Comparison of ENCODE assay signal across 20 mouse cellular contexts in the genomic region with DNA sequence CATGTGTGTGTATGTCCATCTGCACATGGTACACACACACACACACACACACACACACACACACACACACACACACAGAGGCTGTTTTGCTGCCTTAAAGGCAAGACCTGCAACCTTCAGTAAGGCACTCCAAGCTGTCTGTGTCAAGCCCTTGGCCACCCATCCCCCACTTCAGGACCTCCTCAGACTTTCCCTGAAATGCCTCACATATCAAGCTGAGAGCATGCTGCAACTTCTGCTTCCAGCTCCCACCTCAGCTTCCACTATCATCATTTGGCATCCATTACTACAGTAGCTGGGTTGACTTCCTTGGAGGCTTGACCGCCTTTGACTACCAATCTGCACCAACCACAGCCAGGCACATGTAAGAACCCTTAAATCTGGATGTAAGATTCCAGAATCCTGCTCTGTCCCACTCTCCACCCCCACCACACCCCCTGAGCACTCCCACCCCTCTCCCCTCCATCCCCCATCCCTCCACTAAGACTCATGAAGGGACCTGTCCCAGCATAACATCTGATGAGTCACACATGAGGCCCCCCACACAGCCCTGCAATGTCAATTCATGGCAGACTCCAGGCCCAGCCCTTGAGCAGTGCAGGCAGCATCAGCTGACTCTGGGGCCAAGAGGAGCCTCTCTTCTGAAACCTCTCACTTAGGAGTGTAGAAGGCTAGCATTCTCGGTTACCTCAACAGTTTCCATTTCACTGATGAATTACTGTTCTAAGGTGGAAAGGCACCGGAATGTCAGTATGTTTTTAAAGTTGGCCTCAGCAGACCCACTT.
DNase-seq lines count a peak whose midpoint lies in the region; ATAC-seq and TF ChIP-seq lines count a peak whose summit lies in the region.
"Had no signal": no experiment of that assay in that cellular context is flagged by ENCODE, and none has a peak within 500 bp of the region (broad histone marks: within the 10 kb centered on the region; RNA-seq: fewer than 3 reads in every experiment).

No protein-coding gene starts in this region.

- TF ChIP-seq CTCF in kidney, postnatal 0 days (IDR thresholded peaks at IDR 0.05; ENCODE audit: low read depth): no peak

- H3K4me1 ChIP-seq in forebrain, embryonic 10.5 days: peaks cover 18% of the 10 kb centered on the region
- H3K4me1 ChIP-seq in forebrain, embryonic 16.5 days (replicated peaks; ENCODE audit: control insufficient read depth, insufficient read depth, low read length): no peaks in the 10 kb centered on the region
- H3K4me1 ChIP-seq in heart, embryonic 10.5 days: peaks cover 9% of the 10 kb centered on the region
- peaks cover 10% of the 10 kb centered on the region; the same call in 1 of the 2 replicates for H3K4me1 ChIP-seq in kidney, postnatal 0 days (replicated peaks; ENCODE audit: insufficient read depth, low read length)
- H3K4me1 ChIP-seq: forebrain, embryonic 12.5 days had no signal

- 90% methylated on average over 3 of the region's 3 CpGs for WGBS in forebrain, embryonic 10.5 days
- WGBS in forebrain, embryonic 16.5 days: 94% methylated on average over 3 of the region's 3 CpGs
- 80% methylated on average over 3 of the region's 3 CpGs for WGBS in heart, embryonic 10.5 days
- WGBS in kidney, postnatal 0 days: 66% methylated on average over 3 of the region's 3 CpGs

- no peaks in the 10 kb centered on the region for H3K27me3 ChIP-seq in forebrain, embryonic 10.5 days (ENCODE audit: poor library complexity, severe bottlenecking)
- no peaks in the 10 kb centered on the region for H3K27me3 ChIP-seq in forebrain, embryonic 16.5 days (replicated peaks; ENCODE audit: control insufficient read depth, insufficient read depth, low read length)
- H3K27me3 ChIP-seq in heart, embryonic 10.5 days (ENCODE audit: insufficient read depth, poor library complexity, severe bottlenecking): peaks cover 13% of the 10 kb centered on the region; the same call in 1 of the 2 replicates
- H3K27me3 ChIP-seq in kidney, postnatal 0 days (ENCODE audit: insufficient read depth, low read length): no peaks in the 10 kb centered on the region
- H3K27me3 ChIP-seq: CH12.LX; embryonic facial prominence, embryonic 12.5 days; forebrain, embryonic 12.5 days had no signal

- no peaks in the 10 kb centered on the region for H3K36me3 ChIP-seq in forebrain, embryonic 10.5 days (replicated peaks)
- H3K36me3 ChIP-seq in forebrain, embryonic 16.5 days (ENCODE audit: control insufficient read depth, insufficient read depth): no peaks in the 10 kb centered on the region
- H3K36me3 ChIP-seq in heart, embryonic 10.5 days: no peaks in the 10 kb centered on the region
- no peaks in the 10 kb centered on the region for H3K36me3 ChIP-seq in kidney, postnatal 0 days (ENCODE audit: insufficient read depth, low read length)
- H3K36me3 ChIP-seq: embryonic facial prominence, embryonic 10.5 days; embryonic facial prominence, embryonic 12.5 days; forebrain, embryonic 12.5 days; G1E had no signal

- H3K4me2 ChIP-seq in forebrain, embryonic 16.5 days (ENCODE audit: low read length): no peak overlapping the region
- H3K4me2 ChIP-seq in kidney, postnatal 0 days (ENCODE audit: low read length): no peak overlapping the region
- H3K4me2 ChIP-seq: embryonic facial prominence, embryonic 12.5 days; forebrain, embryonic 12.5 days had no signal

- intact Hi-C loops in heart, postnatal 10 days (cut with DNase I): no loop called here

- H3K4me3 ChIP-seq in forebrain, embryonic 10.5 days: no peak overlapping the region
- no peak overlapping the region for H3K4me3 ChIP-seq in forebrain, embryonic 16.5 days (replicated peaks; ENCODE audit: low read length)
- H3K4me3 ChIP-seq in heart, embryonic 10.5 days: no peak overlapping the region
- no peak overlapping the region for H3K4me3 ChIP-seq in kidney, postnatal 0 days (replicated peaks; ENCODE audit: low read depth, low read length)
- H3K4me3 ChIP-seq: embryonic facial prominence, embryonic 10.5 days; embryonic facial prominence, embryonic 12.5 days; forebrain, embryonic 12.5 days had no signal

- H3K9me3 ChIP-seq in forebrain, embryonic 10.5 days: 0 out of 2 replicates have a peak, but pooled peaks cover 3% of the 10 kb centered on the region
- no peaks in the 10 kb centered on the region for H3K9me3 ChIP-seq in forebrain, embryonic 16.5 days (ENCODE audit: control insufficient read depth, low read length)
- no peaks in the 10 kb centered on the region for H3K9me3 ChIP-seq in heart, embryonic 10.5 days
- H3K9me3 ChIP-seq in kidney, postnatal 0 days (replicated peaks; ENCODE audit: low read length): no peaks in the 10 kb centered on the region
- H3K9me3 ChIP-seq: embryonic facial prominence, embryonic 10.5 days; embryonic facial prominence, embryonic 12.5 days; forebrain, embryonic 12.5 days had no signal

- H3K27ac ChIP-seq in forebrain, embryonic 10.5 days: 0 out of 2 replicates have a peak overlapping the region, but pooled peaks have one; percentile 25
- H3K27ac ChIP-seq in forebrain, embryonic 16.5 days (ENCODE audit: low read length): no peak overlapping the region
- H3K27ac ChIP-seq in heart, embryonic 10.5 days: no peak overlapping the region
- peak overlapping the region; percentile 19 for H3K27ac ChIP-seq in kidney, postnatal 0 days
- H3K27ac ChIP-seq: embryonic facial prominence, embryonic 12.5 days; forebrain, embryonic 12.5 days had no signal

- H3K9ac ChIP-seq in forebrain, embryonic 16.5 days (replicated peaks; ENCODE audit: low read depth, low read length): no peak overlapping the region
- no peak overlapping the region for H3K9ac ChIP-seq in kidney, postnatal 0 days (ENCODE audit: low read depth, low read length)
- H3K9ac ChIP-seq: embryonic facial prominence, embryonic 12.5 days; forebrain, embryonic 12.5 days; forebrain, postnatal 0 days had no signal

- DNase-seq in forebrain, embryonic 10.5 days (ENCODE audit: extremely low spot score, low spot score): no peak
- DNase-seq in heart, embryonic 10.5 days (ENCODE audit: low spot score): peak; percentile 71
- DNase-seq in heart, postnatal 10 days: no peak
- DNase-seq in kidney, postnatal 0 days (ENCODE audit: low spot score): peak; percentile 34
- DNase-seq in kidney, postnatal 25 days: no peak
- DNase-seq: B cell, adult 2 months; cerebellum, adult 11-12 months; cerebellum, adult 2 months; cerebellum, adult 9-10 months; cerebellum, postnatal 10 days; cerebellum, postnatal 25 days; forebrain, postnatal 0 days had no signal

- ATAC-seq in forebrain, embryonic 16.5 days: no peak
- ATAC-seq in kidney, postnatal 0 days (replicated peaks; ENCODE audit: low FRiP score, low read depth): no peak
- ATAC-seq: CD4-positive, CD25-positive, alpha-beta regulatory T cell, adult 4 months; forebrain, embryonic 14.5 days; forebrain, postnatal 0 days had no signal

Comparison
In these comparisons a context has a peak if more than half of its experiments do, and no peak if none do; other contexts are left out.
1. DNase-seq: peak in heart, embryonic 10.5 days (single experiment) and kidney, postnatal 0 days (single experiment); none in forebrain, embryonic 10.5 days (single experiment), heart, postnatal 10 days (0 of 2) and kidney, postnatal 25 days (0 of 2).
2. H3K27ac ChIP-seq: peak in forebrain, embryonic 10.5 days (single experiment) and kidney, postnatal 0 days (single experiment); none in forebrain, embryonic 16.5 days (single experiment) and heart, embryonic 10.5 days (single experiment).